Mouse (Mus musculus): Measurements from ENCODE around the gene Sf3a1. TPM values are rescaled to one million over a fixed set of nuclear protein-coding genes. Genes with fewer than 3 reads are reported as not detected.

Sf3a1 gene
- polyA plus RNA-seq, 1 experiment from 2014 or later: 16.5 TPM

DNA sequence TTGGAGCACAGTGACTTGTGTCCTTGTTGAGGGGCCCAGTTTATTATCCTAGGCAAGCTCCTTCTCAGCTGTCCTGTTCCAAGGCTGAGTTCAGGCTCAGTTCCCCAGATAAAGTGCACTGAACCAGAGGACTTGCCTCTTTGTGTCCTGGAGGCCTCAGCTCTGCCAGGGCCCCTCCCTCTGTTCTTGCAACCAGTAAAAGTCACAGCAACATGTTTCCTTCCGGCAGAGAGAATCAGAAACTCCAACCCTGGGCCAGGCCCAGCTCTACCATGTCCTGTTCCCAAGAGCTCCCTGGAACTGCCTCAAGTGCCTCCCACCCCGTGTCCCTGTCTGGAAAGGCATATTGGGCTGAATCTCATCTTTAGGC lies 43.5 kb downstream of the Sf3a1 start:
- H3K27ac ChIP-seq (replicated peaks): peak overlapping the region; percentile 31; the same call in 1 of the 2 replicates
- H3K4me1 ChIP-seq (replicated peaks; ENCODE audit: control insufficient read depth, insufficient read depth): no peaks in the 10 kb centered on the region; the same call in 1 of the 2 replicates
- peak; percentile 54; the same call in 1 of the 2 replicates for ATAC-seq (ENCODE audit: low FRiP score, low TSS enrichment)
- H3K9ac ChIP-seq (ENCODE audit: low read length): no peak overlapping the region
- no peak overlapping the region for H3K4me2 ChIP-seq (replicated peaks; ENCODE audit: low read depth)
- no peak overlapping the region for H3K4me3 ChIP-seq (ENCODE audit: low read depth, low read length)
- peaks cover 21% of the 10 kb centered on the region; the same call in 1 of the 2 replicates for H3K36me3 ChIP-seq (ENCODE audit: control insufficient read depth, insufficient read depth, low read length)
- WGBS: 6% methylated on average over 2 of the region's 2 CpGs
- peak; percentile 58 for DNase-seq (ENCODE audit: low spot score)
- TF ChIP-seq CTCF (IDR thresholded peaks at IDR 0.05; ENCODE audit: low read depth) (no peak), EP300 (optimal IDR thresholded peaks at IDR 0.05) (no peak)
- H3K27me3 ChIP-seq (ENCODE audit: control insufficient read depth, insufficient read depth, low read length): no peaks in the 10 kb centered on the region
- H3K9me3 ChIP-seq (ENCODE audit: control insufficient read depth, low read length): no peaks in the 10 kb centered on the region

DNA sequence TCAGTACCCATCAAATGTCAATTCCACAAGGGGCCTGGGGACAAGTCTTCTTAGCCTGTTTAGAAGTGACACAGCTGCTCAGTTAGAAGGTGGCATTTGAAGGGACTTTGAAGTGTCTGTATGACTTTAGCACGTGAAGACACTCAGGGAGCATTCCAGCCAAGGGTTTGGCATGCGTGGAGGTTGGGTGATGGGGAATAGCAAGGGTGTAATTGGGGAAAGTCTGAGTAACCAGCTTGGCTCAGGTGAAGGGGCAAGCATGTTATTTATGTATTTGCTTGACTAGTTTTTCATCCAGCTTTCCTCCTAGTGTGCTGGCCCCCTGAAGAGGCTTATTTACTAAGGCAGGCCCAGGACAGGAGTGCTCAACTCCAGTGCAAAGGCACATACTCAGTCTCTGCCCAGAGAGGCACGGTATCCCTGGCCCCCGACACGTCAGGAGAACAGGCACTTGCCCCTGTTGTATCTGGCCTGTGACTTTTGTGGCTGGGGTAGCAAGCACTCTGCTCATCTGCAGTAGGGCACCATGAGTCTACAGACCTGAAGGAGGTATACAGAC lies 45.0 kb downstream of the Sf3a1 start:
- no peak for DNase-seq (ENCODE audit: low spot score)

DNA sequence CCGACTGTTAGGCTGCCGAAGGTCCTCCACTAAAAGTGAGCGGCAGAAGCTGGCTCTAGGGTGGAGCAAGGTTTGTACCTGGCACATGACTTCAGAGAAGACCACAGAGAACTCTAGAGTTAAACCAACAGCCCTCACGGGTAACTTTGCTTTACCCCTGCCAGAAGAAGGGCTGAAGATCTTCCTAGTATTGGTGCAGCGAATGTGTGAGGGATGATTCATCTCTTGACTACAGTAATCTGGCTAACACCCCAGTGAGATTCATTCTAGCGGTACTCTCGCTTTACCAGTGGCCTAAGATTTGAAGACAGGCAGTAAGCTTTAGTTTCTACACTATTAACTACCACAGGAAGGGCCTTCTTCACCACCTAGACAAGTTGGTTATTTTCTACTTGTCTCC lies 45.8 kb downstream of the Sf3a1 start:
- H3K4me2 ChIP-seq (replicated peaks; ENCODE audit: low read depth): no peak overlapping the region
- H3K36me3 ChIP-seq (ENCODE audit: control insufficient read depth, insufficient read depth, low read length): peaks cover 27% of the 10 kb centered on the region; the same call in 1 of the 2 replicates
- TF ChIP-seq EP300 (optimal IDR thresholded peaks at IDR 0.05): no peak
- H3K9ac ChIP-seq (ENCODE audit: low read length): no peak overlapping the region
- WGBS: 66% methylated on average over 7 of the region's 7 CpGs
- H3K27me3 ChIP-seq (ENCODE audit: control insufficient read depth, insufficient read depth, low read length): no peaks in the 10 kb centered on the region
- H3K27ac ChIP-seq (replicated peaks): no peak overlapping the region
- no peaks in the 10 kb centered on the region for H3K9me3 ChIP-seq (ENCODE audit: control insufficient read depth, low read length)
- ATAC-seq (ENCODE audit: low FRiP score, low TSS enrichment) (no peak), DNase-seq (ENCODE audit: low spot score) (no peak)
- no peaks in the 10 kb centered on the region; the same call in 1 of the 2 replicates for H3K4me1 ChIP-seq (replicated peaks; ENCODE audit: control insufficient read depth, insufficient read depth)
- no peak overlapping the region for H3K4me3 ChIP-seq (ENCODE audit: low read depth, low read length)

More for the DNA sequence above, 45.0 kb downstream of the Sf3a1 start:
- H3K36me3 ChIP-seq (ENCODE audit: control insufficient read depth, insufficient read depth, low read length): peaks cover 27% of the 10 kb centered on the region; the same call in 1 of the 2 replicates
- H3K27me3 ChIP-seq (ENCODE audit: control insufficient read depth, insufficient read depth, low read length): no peaks in the 10 kb centered on the region
- no peak for ATAC-seq (ENCODE audit: low FRiP score, low TSS enrichment)
- no peaks in the 10 kb centered on the region; the same call in 1 of the 2 replicates for H3K4me1 ChIP-seq (replicated peaks; ENCODE audit: control insufficient read depth, insufficient read depth)
- no peak overlapping the region for H3K4me2 ChIP-seq (replicated peaks; ENCODE audit: low read depth)
- WGBS: 78% methylated on average over 5 of the region's 5 CpGs
- no peak overlapping the region for H3K4me3 ChIP-seq (ENCODE audit: low read depth, low read length)
- no peaks in the 10 kb centered on the region for H3K9me3 ChIP-seq (ENCODE audit: control insufficient read depth, low read length)
- H3K27ac ChIP-seq (replicated peaks): no peak overlapping the region
- TF ChIP-seq CTCF (IDR thresholded peaks at IDR 0.05; ENCODE audit: low read depth) (no peak), EP300 (optimal IDR thresholded peaks at IDR 0.05) (no peak)
- H3K9ac ChIP-seq (ENCODE audit: low read length): no peak overlapping the region

DNA sequence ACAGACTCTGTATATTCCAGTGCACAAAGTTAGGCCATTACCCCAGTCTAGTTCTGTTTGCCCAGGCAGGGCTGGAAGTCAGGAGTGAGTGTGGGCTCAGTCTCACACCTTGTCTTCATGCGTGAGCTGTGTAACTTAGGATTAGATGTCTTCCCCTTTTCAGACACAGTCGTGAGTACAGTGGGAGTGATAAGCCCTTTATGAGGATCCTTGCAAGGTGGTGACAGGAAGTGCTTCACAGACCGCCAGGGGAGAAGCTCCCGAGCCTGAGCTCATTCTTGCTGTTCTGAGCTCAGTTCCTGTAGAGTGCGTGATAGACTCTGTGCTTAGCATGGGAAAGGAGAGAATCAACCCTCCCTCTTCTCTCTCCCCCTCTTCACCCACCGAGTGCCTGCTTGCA lies 46.4 kb downstream of the Sf3a1 start:
- WGBS: 61% methylated on average over 6 of the region's 6 CpGs
- no peak overlapping the region for H3K4me3 ChIP-seq (ENCODE audit: low read depth, low read length)
- ATAC-seq (ENCODE audit: low FRiP score, low TSS enrichment): no peak
- H3K9me3 ChIP-seq (ENCODE audit: control insufficient read depth, low read length): no peaks in the 10 kb centered on the region
- no peaks in the 10 kb centered on the region; the same call in 1 of the 2 replicates for H3K4me1 ChIP-seq (replicated peaks; ENCODE audit: control insufficient read depth, insufficient read depth)
- no peak overlapping the region for H3K9ac ChIP-seq (ENCODE audit: low read length)
- H3K36me3 ChIP-seq (ENCODE audit: control insufficient read depth, insufficient read depth, low read length): peaks cover 27% of the 10 kb centered on the region; the same call in 1 of the 2 replicates
- no peak overlapping the region for H3K27ac ChIP-seq (replicated peaks)
- TF ChIP-seq CTCF (IDR thresholded peaks at IDR 0.05; ENCODE audit: low read depth) (no peak), EP300 (optimal IDR thresholded peaks at IDR 0.05) (no peak)
- H3K27me3 ChIP-seq (ENCODE audit: control insufficient read depth, insufficient read depth, low read length): no peaks in the 10 kb centered on the region
- no peak overlapping the region for H3K4me2 ChIP-seq (replicated peaks; ENCODE audit: low read depth)
- DNase-seq (ENCODE audit: low spot score): no peak

DNA sequence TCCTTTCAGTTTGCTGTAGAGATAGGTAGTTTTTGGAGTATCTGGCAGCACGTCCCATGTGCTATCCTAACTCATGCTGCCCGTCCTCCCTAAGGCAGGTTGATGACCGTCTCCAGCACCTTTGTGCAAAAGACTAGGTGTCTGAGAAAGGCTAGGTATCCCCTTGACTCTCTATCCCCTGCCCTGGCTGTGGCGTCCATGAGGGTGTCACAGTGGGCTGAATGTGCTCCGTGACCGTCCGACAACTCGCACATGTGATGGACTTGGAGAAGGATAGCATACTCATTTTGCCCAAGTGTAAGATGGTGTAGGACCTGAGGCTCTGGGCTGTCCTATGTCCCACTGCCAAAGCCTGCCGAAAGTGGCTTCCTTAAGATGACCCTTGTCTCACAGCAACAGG lies 47.5 kb downstream of the Sf3a1 start:
- no peaks in the 10 kb centered on the region for H3K27me3 ChIP-seq (ENCODE audit: control insufficient read depth, insufficient read depth, low read length)
- no peaks in the 10 kb centered on the region for H3K9me3 ChIP-seq (ENCODE audit: control insufficient read depth, low read length)
- H3K4me3 ChIP-seq (ENCODE audit: low read depth, low read length): no peak overlapping the region
- peaks cover 30% of the 10 kb centered on the region for H3K36me3 ChIP-seq (ENCODE audit: control insufficient read depth, insufficient read depth, low read length)
- no peak overlapping the region for H3K4me2 ChIP-seq (replicated peaks; ENCODE audit: low read depth)
- WGBS: 95% methylated on average over 9 of the region's 9 CpGs
- DNase-seq (ENCODE audit: low spot score): no peak
- TF ChIP-seq CTCF (IDR thresholded peaks at IDR 0.05; ENCODE audit: low read depth): no peak
- no peak for TF ChIP-seq EP300 (optimal IDR thresholded peaks at IDR 0.05)
- no peak for ATAC-seq (ENCODE audit: low FRiP score, low TSS enrichment)
- no peak overlapping the region for H3K9ac ChIP-seq (ENCODE audit: low read length)
- H3K27ac ChIP-seq (replicated peaks): no peak overlapping the region
- no peaks in the 10 kb centered on the region for H3K4me1 ChIP-seq (replicated peaks; ENCODE audit: control insufficient read depth, insufficient read depth)

DNA sequence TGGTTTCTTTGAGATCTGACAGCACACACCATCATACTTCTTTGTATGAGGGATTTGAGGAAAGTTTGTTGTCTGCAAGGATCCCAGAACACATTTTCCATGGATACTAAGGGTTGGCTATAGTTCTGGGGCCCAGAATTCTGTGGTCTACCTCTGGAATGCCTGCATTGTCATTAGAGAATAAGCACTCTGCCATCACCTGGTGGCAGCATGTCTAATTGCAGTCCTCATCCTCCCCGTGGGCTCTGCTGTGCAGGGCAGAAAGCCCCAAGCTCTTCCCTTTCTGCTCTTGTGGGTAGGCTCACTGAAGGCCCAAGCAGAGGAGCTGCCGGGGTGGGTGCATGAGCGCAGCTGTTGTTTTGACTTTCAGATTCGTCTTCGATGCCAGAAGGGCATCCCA lies 49.4 kb downstream of the Sf3a1 start:
- H3K9me3 ChIP-seq (ENCODE audit: control insufficient read depth, low read length): no peaks in the 10 kb centered on the region
- H3K4me2 ChIP-seq (replicated peaks; ENCODE audit: low read depth): no peak overlapping the region
- TF ChIP-seq CTCF (IDR thresholded peaks at IDR 0.05; ENCODE audit: low read depth) (peak; percentile 77), EP300 (optimal IDR thresholded peaks at IDR 0.05) (no peak)
- H3K4me1 ChIP-seq (replicated peaks; ENCODE audit: control insufficient read depth, insufficient read depth): no peaks in the 10 kb centered on the region
- no peak for DNase-seq (ENCODE audit: low spot score)
- H3K36me3 ChIP-seq (ENCODE audit: control insufficient read depth, insufficient read depth, low read length): peaks cover 41% of the 10 kb centered on the region
- H3K9ac ChIP-seq (ENCODE audit: low read length): no peak overlapping the region
- no peak overlapping the region for H3K27ac ChIP-seq (replicated peaks)
- ATAC-seq (ENCODE audit: low FRiP score, low TSS enrichment): peak; percentile 41; the same call in 1 of the 2 replicates
- no peaks in the 10 kb centered on the region for H3K27me3 ChIP-seq (ENCODE audit: control insufficient read depth, insufficient read depth, low read length)
- 77% methylated on average over 5 of the region's 5 CpGs for WGBS
- H3K4me3 ChIP-seq (ENCODE audit: low read depth, low read length): no peak overlapping the region

Measured in stomach, postnatal 0 days (tissue).